Mouse (Mus musculus) bone marrow macrophage, adult 2 months (primary cell): ENCODE data around the gene C77080. TPM values are rescaled to one million over a fixed set of nuclear protein-coding genes. Genes with fewer than 3 reads are reported as not detected.

ENCODE experiments used
- H3K27ac ChIP-seq: 2 replicates; pipeline ENCODE4 v1.5.1; 2012; ENCODE audit warnings: low read depth, low read length; ENCODE audit not compliant: insufficient read depth
- H3K4me1 ChIP-seq: 2 replicates; pipeline ENCODE4 v1.6.1; 2012; ENCODE audit warnings: low read length; ENCODE audit not compliant: control insufficient read depth, insufficient read depth
- H3K4me3 ChIP-seq: 2 replicates; pipeline ENCODE4 v1.5.1; 2012; ENCODE audit warnings: mild to moderate bottlenecking, low read length, moderate library complexity; ENCODE audit not compliant: insufficient read depth
- CTCF ChIP-seq: IDR thresholded peaks from 2 replicates; pipeline ENCODE4 v1.5.1; 2012; ENCODE audit warnings: low read depth, mild to moderate bottlenecking, low read length, moderate library complexity
- POLR2A ChIP-seq: IDR thresholded peaks from 2 replicates; pipeline ENCODE4 v1.6.1; 2012; ENCODE audit warnings: mild to moderate bottlenecking, low read depth, low read length, borderline replicate concordance
- polyA plus RNA-seq: library from polyadenylated mRNA; stranded (reverse); fragments of >200 nt; gene quantifications from 2 replicates; pipeline ENCODE4 v1.2.4, GENCODE M21; 2012; ENCODE audit not compliant: missing spikeins, insufficient read depth, insufficient read length

Gene C77080
- polyA plus RNA-seq, 1 experiment: 6.3 TPM

- Histone ChIP-seq H3K27ac (no peak overlapping the region), H3K4me3 (no peak overlapping the region), H3K4me1 (peaks cover 52% of the 10 kb centered on the region)
- TF ChIP-seq CTCF: no peak
- TF ChIP-seq POLR2A: no peak
Observed at GRCm38 (mm10) chr4:129242327-129242726, 18.9 kb downstream of the C77080 start.

DNA sequence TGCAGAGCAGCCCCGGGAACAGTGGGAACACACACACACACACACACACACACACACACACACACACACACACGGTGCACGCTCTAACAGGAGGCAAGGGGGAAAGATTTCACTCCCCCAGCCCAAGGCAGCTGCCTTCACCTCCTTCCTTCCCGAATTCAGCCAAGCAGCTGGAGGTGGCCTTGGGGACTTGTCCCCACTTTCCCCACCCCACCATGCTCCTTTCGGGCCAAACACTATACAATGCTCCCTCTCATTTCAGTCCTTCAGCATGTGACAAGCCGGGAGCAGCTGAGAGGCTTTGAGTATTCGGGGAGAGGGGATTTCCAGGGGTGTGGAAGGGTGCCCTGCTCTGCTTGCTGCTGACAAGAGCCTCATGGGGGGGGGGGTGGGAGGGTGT is 19.3 kb downstream of the C77080 start:
- no peak overlapping the region for H3K4me3 ChIP-seq
- peaks cover 56% of the 10 kb centered on the region for H3K4me1 ChIP-seq
- H3K27ac ChIP-seq: no peak overlapping the region
- TF ChIP-seq CTCF (no peak), POLR2A (no peak)

- Histone ChIP-seq H3K27ac (no peak overlapping the region), H3K4me1 (peaks cover 70% of the 10 kb centered on the region), H3K4me3 (no peak overlapping the region)
- TF ChIP-seq CTCF: no peak
- TF ChIP-seq POLR2A: no peak
Observed at GRCm38 (mm10) chr4:129239075-129239474, 22.1 kb downstream of the C77080 start.

- Histone ChIP-seq H3K4me1 (peaks cover 68% of the 10 kb centered on the region), H3K27ac (no peak overlapping the region), H3K4me3 (no peak overlapping the region)
- TF ChIP-seq POLR2A: no peak
Observed at GRCm38 (mm10) chr4:129238579-129239016, 22.6 kb downstream of the C77080 start.

- no peak for TF ChIP-seq POLR2A
- TF ChIP-seq CTCF: no peak
- peaks cover 71% of the 10 kb centered on the region for H3K4me1 ChIP-seq
- no peak overlapping the region for H3K4me3 ChIP-seq
- H3K27ac ChIP-seq: no peak overlapping the region
Observed at GRCm38 (mm10) chr4:129237843-129238441, 23.3 kb downstream of the C77080 start.

GRCm38 (mm10) chr4:129236236-129236813 is 24.9 kb downstream of the C77080 start:
- peak overlapping the region; percentile 21 for H3K27ac ChIP-seq
- no peak overlapping the region for H3K4me3 ChIP-seq
- TF ChIP-seq POLR2A (no peak), CTCF (no peak)
- H3K4me1 ChIP-seq: peaks cover 65% of the 10 kb centered on the region

DNA sequence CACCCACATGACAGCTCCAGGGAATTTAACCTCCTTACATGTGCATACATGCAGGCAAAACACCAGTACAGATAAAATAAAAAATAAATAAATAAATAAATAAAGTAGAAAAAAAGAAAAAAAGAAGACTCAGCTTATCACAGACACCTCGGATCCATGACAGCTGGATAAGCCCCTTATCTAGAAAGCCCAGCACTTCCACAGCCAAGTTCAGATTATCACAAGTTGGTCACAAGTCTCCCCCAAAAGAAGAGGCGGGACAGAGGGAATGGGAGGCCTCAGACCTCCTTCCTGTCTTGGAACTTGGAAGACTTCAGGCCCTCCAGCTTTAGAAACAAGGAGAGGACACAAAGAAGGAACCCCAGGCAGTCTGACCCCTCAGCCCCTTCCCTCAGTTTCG is 26.1 kb downstream of the C77080 start:
- TF ChIP-seq POLR2A: no peak
- no peak overlapping the region for H3K4me3 ChIP-seq
- peak overlapping the region; percentile 70 for H3K27ac ChIP-seq
- H3K4me1 ChIP-seq: peaks cover 61% of the 10 kb centered on the region

GRCm38 (mm10) chr4:129234488-129234887 is 26.7 kb downstream of the C77080 start:
- peaks cover 64% of the 10 kb centered on the region for H3K4me1 ChIP-seq
- no peak overlapping the region for H3K4me3 ChIP-seq
- H3K27ac ChIP-seq: peak overlapping the region; percentile 70
- TF ChIP-seq POLR2A: no peak
- no peak for TF ChIP-seq CTCF

DNA sequence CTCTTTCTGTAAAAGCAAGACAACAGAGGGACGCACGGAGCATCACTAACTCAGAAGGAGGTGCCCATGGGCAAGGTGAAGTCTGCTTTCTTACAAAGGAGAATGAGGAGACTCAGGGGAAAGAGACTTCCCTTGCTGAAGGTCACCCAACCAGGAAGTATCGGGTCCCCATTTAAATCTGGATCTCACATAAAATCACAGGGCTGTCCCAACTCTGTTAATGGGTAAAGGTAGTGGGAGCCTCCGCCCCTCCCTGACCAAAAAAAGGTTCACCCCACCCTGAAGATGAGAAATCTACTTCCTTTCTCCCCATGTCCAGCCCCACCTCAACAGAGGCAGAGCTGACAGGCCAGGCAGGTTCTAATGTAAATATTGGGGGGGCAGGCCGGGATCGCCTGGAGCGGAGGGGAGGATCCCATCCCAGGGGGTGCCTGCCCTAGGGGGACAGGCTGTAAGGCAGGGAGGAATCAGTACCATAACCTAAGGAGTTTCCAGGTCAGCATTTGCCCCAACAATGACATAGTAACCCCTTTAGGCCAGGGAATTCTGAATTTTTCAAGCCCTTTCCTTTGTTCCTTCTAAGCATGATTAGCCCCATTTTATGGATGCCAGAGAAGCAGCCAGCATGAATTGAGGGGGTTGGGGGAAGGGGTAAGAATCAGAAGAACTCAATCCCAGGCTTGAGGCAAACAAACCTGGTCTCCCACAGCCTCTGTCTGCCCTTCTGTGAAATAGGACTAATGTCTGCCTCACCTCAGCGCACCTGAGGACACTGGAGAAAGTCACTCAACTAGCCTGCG is 28.4 kb downstream of the C77080 start:
- no peak for TF ChIP-seq CTCF
- no peak for TF ChIP-seq POLR2A
- H3K27ac ChIP-seq: no peak overlapping the region
- H3K4me1 ChIP-seq: peaks cover 64% of the 10 kb centered on the region
- no peak overlapping the region for H3K4me3 ChIP-seq
